Mouse (Mus musculus): ENCODE measurements around the gene Uqcc2.

Gene Uqcc2

DNA sequence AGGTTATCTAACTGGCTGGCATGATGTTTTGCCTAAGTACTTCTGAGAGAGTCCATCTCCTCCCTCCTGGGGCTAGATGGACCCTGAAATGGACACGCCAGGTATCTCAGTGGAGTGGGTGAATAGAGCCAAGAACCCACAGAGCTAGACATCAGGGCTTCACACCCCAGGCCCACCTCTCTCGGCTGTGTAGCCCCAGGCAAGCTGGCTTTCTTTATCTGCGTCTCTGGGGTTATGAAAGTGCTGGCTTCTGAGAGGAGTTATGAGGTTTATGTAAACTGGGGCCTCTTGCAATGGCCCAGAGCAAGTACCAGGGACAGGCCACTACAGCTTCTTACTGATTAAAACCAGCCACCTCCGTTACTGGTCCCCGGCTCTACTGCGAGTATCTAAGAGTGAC is 21.2 kb upstream of the Uqcc2 start:
- DNase-seq (ENCODE audit: low spot score): peak; percentile 39

DNA sequence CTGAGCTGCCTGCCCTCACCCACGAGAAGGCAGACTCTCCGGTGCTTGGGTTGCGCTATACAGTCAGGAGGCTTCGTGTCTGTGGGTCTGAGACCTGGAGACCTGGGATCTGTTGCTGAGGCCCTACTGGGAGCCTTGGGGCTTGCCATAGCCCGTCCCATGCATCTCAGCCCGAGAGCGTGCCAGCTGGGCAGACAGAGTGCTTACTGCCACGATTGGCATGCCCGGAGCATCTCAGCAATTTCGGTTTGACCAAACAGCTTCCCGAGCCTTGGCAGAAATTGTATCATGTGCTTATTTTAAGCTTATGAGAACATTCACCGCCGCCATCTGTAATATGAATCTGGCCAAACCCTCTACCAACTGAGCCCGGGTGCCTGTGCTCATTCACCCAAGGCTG is 20.5 kb upstream of the Uqcc2 start:
- peak; percentile 46 for DNase-seq (ENCODE audit: low spot score)

DNA sequence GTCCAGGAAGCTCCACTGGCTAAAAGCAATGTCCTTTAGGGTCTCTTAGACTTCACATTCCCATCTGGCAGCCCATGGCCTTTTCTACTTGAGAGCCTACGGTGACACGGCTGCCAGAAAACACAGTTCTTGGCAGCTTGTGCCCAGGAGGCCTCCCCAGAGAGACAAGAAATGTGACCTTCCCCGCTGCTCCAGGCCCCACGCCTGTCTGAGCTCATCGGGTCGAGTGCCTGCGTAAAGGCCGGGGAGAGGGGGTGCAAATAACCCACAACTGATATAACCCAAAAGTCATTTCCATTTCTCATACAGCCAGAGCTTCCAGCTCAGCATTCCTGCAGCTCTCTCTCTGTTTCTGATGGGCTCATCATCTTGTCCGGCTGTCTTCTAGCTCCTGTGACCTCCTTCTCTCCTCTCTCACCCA is 20.1 kb upstream of the Uqcc2 start:
- DNase-seq (ENCODE audit: low spot score): peak; percentile 93

DNA sequence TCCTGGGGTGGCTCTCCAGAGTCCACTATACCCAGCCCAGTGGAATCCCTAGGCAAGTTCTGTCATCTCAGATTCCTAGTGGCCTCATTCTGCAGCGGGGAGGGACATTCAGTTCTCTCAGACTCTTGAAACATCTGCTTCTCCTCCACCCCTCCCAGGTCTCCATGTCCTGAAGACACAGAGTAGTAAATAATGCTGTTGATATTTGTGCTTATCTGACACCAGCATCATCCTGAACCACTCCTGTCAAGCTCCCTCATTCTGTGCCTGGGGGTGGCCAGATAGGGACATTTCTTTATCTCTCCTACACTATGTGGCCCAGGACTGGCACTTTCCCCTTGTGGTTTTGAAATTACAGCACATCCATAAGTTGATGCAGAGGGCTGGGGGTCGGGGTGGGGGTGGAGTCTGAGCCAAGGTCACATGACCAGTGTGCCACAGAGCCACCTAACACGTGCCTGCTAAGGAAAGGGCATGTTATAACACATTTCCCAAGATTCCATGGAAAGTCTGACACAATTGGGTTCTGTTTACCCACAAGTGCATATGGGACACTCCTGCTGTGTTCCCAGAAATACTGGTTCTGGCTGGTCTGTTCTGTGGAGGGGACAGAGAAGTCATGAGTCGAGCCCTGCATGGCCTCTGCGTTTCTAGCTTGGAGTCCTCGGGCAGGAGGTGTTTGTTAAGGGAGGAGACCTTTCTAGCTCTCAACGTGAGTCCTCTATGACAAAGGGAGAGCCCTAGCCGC is 19.4 kb upstream of the Uqcc2 start:
- DNase-seq (ENCODE audit: low spot score): peak; percentile 83

DNA sequence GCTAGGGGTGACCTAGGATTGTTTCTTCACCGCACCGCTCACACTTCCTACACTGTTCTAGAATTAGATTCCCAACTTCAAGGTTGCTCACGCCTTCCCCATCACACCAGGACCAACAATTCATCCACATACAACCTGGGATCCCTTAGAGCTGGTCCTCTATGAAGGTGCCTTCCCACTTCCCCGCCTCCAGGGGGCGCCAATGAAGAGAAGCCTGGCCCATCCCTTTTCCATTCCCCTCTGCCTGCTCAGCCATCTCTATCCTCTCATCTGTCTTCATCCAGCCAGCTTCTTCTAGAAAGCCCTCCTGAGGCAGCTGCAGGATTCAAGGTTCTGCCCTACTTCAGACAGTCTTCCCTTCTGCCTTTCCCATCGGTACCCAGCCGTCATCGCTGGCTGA is 17.7 kb upstream of the Uqcc2 start:
- DNase-seq (ENCODE audit: low spot score): peak; percentile 39

DNA sequence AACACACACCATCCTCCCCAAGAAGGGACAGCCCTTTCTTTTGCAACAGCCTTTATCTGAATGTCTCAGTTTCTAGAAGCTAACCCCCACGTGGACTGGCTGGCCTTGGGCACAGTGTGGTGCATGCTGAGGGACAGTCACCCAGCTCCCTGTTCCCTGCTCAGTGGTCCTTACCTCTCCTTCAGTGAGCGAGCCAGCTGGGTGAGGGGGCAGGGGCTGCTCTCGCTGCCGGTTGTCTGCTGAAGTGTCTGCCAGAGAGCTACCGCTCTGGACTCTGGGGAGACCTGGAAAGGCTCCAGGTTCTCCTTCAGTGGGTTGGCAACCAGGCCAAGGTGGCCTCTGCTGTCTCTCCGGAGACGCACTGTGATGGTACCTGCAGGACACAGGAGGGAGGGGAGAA is 17.2 kb upstream of the Uqcc2 start:
- DNase-seq (ENCODE audit: low spot score): no peak

DNA sequence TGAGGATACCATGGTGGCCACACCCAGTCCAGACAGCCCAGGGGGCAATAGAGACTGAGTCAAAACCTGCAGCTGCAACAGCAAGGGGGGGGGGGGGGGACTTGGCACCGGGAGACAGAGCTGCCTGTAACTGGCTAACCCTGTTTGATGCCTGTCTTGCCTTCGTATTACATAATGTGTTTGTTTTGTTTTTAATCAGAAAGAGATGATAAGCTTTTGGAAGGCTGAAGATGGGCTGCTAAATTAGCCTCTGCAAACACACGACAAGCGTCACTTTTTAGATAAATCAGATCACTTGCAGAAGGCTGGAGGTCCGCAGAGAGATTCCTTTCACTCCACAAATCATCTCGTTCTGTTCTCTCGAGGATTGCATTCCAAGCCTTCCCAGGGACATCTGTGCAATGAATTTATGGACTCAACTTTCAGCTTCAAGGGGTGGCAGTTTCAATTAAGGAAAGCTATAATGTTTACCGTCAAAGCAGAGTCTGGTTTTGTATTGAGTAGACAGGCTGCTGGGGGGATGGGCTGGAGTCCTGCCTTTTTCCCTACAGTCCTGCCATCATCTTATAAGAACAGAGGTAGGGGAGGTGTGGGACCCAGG is 12.7 kb upstream of the Uqcc2 start:
- peak; percentile 39 for DNase-seq (ENCODE audit: low spot score)

DNA sequence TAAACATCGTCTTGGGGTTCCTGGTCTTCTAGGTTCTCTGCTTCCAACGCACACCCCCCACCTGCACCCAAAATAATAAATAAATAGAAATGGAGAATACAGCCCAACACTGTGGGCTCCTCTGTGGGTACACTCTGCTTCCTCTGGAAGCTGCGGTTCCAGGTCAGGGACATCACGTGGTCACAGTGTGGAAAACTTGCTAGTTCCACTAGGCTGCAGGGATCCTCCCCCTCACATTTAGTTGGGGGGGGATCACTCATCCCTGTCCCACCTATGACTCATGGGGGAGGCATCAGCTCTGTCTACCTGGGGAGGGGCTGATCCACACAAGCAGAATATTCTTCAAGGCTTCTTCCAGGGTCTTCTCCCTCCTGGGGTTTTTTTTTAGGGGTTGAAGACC is 10.4 kb upstream of the Uqcc2 start:
- DNase-seq (ENCODE audit: low spot score): no peak

DNA sequence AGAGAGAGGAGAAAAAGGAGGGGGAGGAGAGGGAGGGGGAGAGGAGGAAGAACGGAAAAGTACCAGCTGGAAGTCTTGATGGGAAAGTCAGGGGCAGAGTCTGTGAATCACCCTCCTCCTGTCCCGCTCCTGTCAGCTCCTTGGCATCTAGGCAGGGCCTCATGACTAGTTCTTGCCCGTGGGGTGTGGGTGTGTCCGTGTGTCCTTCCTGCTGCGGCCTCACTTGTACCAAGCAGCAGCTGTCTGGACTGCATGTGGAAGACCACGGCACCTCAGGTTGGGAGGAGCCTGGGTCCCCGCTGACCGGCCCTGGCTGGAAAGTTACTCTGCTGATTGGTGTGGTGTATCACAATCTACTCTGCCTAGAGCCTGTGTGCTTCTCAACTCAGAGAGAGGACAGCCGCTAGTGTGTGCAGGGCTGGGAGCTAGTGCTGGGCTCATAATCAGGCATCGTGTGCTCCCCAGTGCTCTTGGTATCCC is 8.3 kb upstream of the Uqcc2 start:
- DNase-seq (ENCODE audit: low spot score): peak; percentile 84

DNA sequence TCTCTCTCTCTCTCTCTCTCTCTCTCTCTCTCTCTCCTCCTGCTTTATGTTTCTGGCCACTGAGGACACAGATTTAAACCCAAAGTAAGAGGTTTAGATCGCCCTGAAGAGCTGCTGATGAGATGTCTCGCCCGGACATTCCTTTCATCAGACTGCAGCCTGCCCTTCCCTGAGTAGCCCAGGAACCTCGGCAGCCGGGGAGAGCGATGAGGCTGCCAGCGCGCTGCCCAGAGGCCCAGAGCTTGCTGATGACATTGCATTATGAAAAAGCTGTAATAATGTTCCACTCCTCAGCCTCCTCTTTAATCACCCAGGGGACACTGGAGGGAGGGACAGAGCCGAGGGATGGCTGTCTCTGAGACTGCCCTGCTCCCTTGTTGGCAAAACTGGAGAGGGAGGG is 6.5 kb upstream of the Uqcc2 start:
- no peak for DNase-seq (ENCODE audit: low spot score)

DNA sequence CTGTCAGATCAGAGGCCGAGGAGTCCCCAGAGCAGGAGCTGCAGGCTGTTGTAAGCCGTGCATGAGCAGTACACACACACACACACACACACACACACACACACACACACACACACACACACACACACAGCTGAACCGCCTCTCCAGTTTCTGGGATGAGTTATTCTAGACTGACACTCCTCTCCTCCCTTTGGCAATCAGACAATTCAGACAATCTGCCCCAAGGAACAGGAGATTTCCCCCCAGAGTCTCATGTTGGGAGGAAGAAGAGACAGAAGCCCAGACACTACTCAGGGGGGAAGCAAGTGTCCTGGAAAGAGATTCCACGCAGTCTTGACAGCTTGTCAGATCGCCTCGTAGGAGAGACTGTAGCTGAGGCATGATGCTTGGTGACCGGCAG is 5.6 kb upstream of the Uqcc2 start:
- no peak for DNase-seq (ENCODE audit: low spot score)

DNA sequence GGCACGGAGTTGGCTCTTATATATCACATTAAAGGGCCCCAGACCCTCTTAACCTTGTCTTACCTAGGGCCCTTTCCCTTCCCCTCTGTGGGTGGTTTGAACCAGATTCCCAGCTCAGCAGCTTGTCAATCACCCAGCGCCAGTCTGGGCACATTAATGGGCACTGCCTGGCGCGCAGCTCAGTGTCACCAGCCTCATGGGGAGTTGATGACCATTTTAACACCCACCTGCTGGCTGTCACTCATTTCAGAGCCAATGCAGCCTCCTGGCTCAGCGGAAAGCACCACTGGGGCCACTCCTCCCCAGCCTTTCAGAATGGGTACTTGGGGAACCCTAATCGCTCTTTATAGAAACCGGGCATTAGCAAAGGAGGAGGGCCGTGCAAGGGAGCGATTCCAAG is 4.7 kb upstream of the Uqcc2 start:
- no peak for DNase-seq (ENCODE audit: low spot score)

DNA sequence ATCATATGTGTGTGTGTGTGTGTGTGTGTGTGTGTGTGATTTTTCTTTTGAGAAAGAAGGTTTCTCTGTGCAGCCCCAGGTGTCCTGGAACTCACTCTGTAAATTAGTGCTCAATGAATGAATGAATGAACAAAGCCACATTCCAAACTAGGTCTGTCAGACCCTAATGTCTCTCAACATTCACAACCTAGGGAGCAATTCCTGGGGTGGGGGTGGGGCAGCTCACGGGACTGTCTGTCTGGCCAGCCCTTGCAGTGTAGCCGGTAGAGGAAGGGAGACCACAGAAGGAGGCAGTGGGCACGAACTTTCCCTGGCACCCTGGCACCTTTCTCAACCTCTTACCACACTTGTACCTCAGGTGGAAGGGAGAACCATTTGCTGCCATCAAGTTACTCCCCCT is 999 bp upstream of the Uqcc2 start:
- DNase-seq (ENCODE audit: low spot score): no peak

DNA sequence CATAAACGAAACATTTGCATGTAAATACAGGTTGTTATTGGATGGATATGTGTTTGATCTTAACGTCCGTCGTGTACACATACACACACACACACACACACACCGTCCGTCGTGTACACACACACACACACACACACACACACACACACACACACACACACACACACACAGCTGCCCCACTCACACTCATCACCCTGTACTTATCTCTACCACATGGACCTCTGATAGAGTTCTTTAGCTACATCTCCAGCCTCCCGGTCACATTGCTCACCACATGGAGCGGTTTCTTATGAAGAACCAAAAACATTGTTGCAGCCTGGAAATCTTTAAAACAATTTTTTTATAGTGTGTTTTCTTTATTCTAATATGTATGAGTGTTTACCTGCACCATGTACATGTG is 471 bp upstream of the Uqcc2 start:
- DNase-seq (ENCODE audit: low spot score): no peak

DNA sequence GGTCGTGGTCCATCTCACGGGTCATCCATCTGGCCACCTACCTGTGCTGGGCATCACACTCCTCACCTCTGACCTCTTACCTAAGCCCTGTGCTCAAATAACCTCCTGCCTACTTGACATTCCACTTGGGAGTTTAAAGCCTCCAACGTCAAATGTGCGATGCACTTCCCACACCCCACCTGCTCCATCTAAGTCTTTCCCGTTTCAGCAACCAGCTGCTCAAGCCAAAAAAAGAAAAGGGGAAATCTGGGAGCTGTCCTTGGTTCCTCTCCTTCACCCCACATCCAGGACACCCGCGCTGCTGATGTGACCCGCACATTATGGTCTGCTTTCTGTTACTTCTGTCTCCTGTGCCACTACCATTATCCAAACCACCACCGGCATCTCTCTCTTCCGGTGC is 1.5 kb downstream of the Uqcc2 start:
- DNase-seq (ENCODE audit: low spot score): no peak

DNA sequence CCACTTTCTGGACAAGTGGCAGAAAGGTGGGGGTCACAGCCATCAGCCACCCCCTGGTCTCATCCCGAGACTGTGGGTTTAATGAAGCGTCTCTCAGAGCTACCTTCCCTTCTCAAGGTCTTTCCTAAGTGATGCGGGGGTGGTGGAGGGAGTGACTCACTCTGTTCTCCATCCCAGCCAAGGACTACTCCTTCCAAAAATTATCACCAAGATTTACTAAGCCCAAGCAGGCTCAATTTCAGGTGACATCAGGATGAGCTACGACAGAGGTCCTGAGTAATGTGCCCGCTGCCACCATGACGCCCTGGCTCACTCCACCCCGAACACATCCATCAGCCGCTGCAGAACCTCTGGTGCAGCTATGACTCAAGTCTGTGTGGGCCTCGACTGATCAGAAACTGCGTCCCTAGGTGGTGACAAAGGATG is 2.5 kb downstream of the Uqcc2 start:
- DNase-seq (ENCODE audit: low spot score): no peak

DNA sequence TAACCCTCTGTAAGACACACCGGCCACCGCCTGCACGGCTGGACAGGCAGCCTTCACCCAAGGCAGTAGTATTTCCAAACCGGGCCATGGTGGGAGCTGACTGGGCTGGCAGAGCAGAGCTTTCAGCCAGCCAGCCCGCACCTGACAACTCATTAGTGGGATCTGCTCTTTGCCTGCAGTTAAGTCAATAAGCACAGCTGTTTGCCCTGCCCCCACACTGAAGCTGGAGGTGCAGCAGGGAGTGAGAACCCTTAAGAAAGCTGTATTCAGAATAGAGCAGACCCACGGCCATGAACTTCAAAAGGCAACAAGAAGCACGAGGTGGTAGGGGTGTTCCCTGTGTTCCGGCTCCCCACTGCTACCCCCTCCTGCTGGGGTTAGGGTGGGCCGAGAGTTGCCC is 3.5 kb downstream of the Uqcc2 start:
- no peak for DNase-seq (ENCODE audit: low spot score)

DNA sequence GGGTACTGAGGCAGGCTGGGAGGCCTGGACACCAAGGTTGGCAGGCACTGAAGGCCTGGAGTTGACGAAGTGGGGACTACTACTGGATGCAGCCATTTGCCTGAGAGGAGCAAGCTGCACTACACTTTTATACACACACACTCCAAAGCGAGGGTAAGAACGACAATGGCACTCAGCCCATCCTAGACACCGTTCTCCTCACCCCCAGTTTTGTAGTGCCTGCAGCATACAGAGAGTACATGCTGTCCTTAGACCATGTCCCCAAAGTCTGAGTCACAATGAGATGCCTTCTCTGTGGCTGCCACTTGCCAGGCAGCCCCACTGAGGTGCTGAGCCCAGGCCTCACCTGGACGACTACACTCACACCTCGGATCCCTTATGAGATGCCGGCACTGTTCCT is 3.9 kb downstream of the Uqcc2 start:
- DNase-seq (ENCODE audit: low spot score): no peak

DNA sequence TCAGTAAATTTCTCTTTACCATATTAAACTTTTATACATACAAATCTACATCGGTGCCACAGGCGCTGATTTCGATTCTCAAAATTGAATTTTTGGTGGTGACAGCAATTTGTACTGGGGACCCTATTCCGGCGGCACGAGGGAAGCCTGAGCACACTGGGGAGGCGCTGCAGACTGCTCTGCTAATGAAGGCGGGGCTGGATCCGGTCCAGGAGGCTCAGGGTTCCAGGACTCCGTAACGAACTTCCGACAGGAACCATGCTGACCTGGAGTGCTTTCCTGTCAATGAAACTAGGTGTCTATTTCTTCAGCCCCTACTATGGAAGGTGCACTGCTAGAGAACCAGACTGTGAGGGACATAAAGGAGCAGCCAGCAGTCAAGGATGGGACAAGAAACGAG is 4.4 kb downstream of the Uqcc2 start:
- DNase-seq (ENCODE audit: low spot score): no peak

DNA sequence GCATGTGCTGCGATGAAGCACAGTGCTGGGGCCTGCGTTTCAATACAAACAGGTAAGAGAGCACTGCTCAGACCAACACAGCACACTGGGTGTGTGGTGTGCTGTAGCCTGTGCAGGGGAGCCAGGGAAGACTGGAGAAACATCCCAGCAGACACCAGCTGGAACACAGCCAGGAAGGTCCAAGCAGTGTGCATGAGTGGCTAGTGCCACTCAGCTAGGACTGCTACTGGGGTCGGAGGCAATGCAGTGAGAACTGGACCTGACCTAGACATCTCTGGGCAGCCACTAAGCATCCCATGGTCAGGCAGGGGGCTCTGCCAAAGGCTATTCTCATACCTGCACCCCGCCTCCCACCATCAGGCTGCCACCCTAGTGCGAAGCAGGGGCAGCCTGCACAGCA is 5.5 kb downstream of the Uqcc2 start:
- DNase-seq (ENCODE audit: low spot score): no peak

DNA sequence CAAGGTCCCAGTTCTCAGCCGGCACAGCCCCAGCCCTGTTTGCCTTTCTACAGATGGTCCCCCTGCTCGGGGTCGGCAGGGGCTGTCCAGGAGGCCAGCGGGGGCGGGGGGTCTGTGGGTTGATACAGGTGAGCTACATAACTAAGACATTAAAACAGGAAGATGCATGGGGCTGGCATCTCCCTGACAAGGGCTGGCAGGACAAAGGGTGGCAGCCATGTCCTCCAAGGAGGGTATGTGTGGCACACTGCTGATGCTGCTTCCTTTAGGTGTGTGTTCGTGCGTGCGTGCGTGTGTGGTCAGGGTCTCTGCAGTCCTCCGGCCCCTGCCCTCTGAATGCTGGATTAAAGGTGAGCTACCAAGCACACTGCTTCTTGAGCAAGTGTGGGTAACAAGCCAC is 6.7 kb downstream of the Uqcc2 start:
- DNase-seq (ENCODE audit: low spot score): no peak

DNA sequence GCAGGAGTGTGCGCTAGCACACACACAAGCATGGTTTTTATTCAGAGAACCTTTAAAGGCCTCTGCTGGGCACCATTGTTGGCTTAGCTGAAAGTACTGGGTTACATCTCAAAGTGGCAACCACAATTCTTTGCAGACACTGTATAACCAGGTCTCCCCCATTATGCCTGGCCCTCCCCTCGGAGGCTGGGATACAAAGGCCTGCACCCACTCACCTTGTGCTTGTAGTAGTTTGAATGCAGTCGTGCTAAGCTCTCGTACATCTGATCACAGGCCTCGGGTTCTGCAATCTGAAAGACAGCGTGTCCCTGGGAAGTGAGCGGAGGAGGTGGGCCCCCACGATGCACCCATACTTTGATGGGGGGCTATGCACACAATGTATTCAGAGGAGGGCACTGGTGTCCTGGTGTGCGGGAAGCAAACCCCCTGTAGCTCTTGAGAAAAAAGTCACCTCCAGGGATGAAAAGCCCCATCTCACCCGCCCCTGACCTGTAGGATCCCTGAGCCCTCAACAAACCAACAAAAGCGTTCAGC is 8.0 kb downstream of the Uqcc2 start:
- DNase-seq (ENCODE audit: low spot score): no peak

DNA sequence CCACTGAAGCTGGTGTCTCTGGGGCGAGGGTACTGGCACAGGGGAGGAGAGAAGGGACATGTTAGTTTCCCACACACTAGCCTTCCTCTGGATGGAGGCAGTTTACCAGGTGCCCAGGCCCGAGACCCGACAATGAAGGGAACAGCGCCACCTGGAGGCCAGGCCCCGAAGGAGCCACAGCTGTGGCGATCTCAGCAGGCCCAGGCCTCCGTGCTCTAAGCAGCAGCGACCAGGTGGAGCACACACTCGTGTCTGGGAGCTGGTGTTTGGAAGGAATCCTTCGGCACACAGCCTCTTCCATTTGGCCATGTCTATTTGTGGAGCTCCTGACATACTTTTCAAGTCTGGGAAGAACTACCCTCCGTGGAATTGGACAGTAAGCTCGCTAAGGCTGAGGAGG is 8.5 kb downstream of the Uqcc2 start:
- DNase-seq (ENCODE audit: low spot score): peak; percentile 64
